Mouse (Mus musculus): Measurements from ENCODE around the gene Tmod3. TPM values are rescaled to one million over a fixed set of nuclear protein-coding genes. Genes with fewer than 3 reads are reported as not detected.

Gene Tmod3
- 152 TPM for polyA plus RNA-seq (2017; shearing (Covaris generic))

GRCm38 (mm10) chr9:75559512-75560012 lies at the start of gene Tmod3:
Tmod3 (minus strand) TSS chr9:75559657.

Other genes with a start within 250 kb of the Tmod3 start
- gene Bcl2l10, start 211.9 kb downstream of the Tmod3 start, polyA plus RNA-seq (2017; shearing (Covaris generic)): not detected
- 114 TPM for gene Mapk6, start 149.7 kb downstream of the Tmod3 start, polyA plus RNA-seq (2017; shearing (Covaris generic))
- gene Leo1, start 118.1 kb downstream of the Tmod3 start, polyA plus RNA-seq (2017; shearing (Covaris generic)): 21.2 TPM
- gene Tmod2, start 51.7 kb upstream of the Tmod3 start, polyA plus RNA-seq (2017; shearing (Covaris generic)): 0.51 TPM
- gene Lysmd2, start 66.1 kb upstream of the Tmod3 start, polyA plus RNA-seq (2017; shearing (Covaris generic)): 45.1 TPM
- gene Scg3, start 124.4 kb upstream of the Tmod3 start, polyA plus RNA-seq (2017; shearing (Covaris generic)): not detected
- gene Bmp5, start 215.7 kb upstream of the Tmod3 start, polyA plus RNA-seq (2017; shearing (Covaris generic)): not detected